Mouse (Mus musculus) frontal cortex, adult (tissue): Measurements from ENCODE around the gene Lpar3.

ENCODE experiments used
- ATAC-seq: cut with Nextera tagmentation; 2 replicates; pipeline ENCODE4 v1.9.2; 2017; ENCODE audit warnings: mild to moderate bottlenecking, moderate library complexity, mixed read lengths; ENCODE audit not compliant: low TSS enrichment

Lpar3 gene

DNA sequence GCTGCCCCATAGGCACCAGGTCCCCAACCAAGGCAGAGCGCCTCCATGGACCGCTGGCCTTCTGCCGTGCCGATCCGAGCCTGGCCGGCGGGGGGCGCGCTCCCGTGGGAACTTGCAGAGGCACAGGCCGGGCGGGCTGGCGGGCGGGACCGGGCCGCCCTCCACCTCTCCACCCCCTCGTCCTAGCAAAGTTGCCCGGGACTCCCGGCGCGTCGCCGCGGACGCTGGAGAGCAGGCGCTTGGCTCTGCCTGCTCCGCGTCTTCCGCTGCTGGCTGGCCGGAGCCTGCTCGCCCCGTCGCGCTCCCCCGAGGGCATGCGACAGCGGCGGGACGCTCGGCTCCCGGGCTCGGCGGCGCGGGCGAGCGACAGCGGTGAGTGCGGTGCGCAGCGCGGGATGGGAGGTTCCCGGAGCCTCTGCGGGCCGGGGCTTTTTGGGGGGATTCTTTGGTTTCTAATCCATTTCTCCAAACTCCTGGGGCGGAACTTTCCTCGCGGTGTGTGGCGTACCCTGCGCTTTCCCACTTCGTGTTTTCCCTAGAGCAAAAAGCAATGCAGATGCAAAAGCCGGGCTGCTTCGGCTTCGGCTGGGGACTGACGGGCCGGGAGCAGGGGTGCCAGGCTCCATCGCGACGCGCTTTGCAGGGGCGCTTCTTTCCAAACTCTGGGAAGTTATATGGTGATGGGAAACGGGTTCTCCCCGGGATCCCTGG is at the start of gene Lpar3:
Lpar3 (plus strand) TSS at position 188 of the 711 bp plus-strand sequence.
- peak; percentile 41 for ATAC-seq

GRCm38 (mm10) chr3:146173030-146173429 is 47.7 kb upstream of the Lpar3 start:
- no peak for ATAC-seq

DNA sequence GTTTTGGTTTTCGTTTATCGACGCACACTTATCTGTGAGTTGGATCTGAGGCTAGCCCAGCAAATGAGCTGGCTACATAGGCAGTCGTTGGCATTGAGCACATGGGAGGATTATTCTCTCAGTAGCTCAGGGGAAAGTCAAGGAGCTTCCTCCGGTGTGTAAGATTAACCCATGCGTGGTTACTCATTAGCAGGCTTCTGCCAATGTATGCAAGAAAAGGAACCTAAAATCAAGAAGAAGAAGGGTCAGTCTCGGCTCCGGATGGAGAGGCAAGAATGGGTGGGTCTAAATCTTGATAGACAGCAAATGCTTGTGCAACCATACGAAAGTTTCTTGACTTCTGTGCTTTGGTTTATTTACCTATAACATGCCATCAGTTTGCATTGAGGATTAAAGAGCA is 46.5 kb upstream of the Lpar3 start:
- no peak for ATAC-seq

- ATAC-seq = no peak
Observed at GRCm38 (mm10) chr3:146177295-146177694, 43.5 kb upstream of the Lpar3 start.

- peak; percentile 96 for ATAC-seq
Observed at GRCm38 (mm10) chr3:146177748-146178582, 42.8 kb upstream of the Lpar3 start.

DNA sequence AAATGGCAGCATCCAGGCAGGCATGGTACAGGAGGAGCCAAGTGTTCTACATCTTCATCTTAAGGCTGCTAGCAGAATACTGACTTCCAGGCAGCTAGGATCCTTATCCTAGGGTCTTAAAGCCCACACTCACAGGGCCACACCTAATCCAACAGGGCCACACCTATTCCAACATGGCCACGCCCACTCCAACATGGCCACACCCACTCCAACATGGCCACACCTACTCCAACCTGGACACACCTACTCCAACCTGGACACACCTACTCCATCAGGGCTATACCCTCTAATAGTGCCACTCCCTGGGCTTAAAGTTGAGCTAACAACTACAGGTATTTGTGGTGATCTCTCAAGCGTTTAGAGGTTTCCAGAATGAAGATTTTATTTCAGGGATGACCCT is 40.4 kb upstream of the Lpar3 start:
- ATAC-seq = no peak

DNA sequence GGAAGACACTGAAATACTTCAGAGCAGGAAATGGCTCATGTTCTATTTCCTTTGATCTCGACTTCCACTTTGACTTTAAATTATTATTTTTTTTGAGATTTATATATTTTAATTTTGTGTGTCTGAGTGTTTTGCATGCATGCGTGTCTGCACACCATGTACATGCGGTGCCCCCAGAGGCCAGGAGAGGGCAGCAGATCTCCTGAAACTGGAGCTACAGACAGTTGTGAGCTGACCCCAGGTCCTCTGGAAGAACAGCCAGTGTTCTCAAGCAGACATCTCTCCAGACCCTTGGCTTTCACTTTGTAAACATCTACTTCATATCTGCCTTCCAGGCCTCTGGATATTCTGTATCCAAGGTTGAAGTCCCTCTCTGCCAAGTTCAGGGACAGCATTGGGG is 39.8 kb upstream of the Lpar3 start:
- no peak for ATAC-seq

- peak; percentile 98 for ATAC-seq
Observed at GRCm38 (mm10) chr3:146184992-146185657, 35.6 kb upstream of the Lpar3 start.

DNA sequence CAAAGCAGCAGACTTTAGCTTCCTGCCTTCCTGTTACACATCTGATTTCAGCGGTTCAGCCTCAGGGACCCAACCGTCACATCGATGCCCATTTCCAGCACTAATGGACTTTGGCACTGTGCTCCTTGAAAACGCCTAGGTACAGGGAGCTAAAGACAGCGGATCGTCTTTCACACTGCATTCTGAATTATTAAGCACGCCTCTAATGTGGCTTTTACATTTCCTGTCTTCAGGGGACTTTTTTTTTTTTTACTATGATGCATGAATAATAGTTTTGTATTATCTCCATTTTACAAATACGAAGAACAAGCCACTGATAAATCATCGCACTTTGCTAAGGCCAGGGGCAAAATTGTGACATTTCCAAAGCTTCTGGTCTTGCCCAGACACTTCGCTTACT is 34.7 kb upstream of the Lpar3 start:
- no peak for ATAC-seq

DNA sequence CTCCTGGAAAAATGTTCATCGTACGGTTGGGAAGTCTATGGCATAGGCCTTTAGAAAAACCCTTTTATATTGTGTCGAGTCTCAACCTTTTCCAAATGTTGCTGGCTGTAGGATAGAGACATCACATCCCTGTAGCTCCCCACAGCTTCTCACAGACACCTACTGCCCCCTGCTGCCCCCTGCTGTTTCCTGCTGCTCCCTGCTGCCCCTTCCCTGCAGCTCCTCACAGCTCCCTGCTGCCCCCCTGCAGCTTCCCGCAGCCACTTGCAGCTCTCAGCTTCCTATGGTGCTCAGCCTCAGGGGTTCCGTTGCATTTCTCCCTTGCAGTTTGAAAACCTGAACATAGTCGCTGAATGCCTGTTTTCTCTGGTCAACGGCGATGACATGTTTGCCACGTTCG is 30.8 kb upstream of the Lpar3 start:
- no peak for ATAC-seq

DNA sequence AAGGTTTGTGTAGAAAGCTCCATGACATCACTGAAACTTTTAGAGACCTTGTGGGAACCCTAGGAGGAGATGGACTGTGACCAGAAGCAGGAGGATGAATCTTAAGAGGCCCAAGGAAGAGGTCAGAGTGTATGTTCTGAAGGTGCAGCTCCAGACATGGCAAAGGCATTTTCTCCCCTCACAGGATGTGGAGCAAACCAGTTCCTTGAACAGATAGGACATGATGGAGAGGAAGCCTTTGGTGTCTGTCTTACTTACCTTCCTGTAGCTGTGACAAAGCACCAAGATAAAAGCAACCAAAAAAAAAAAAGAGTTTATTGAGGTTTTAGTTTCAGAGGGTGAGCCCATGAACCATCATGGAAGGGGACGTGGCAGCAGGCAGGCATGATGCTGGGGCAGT is 28.3 kb upstream of the Lpar3 start:
- no peak for ATAC-seq

- no peak for ATAC-seq
Observed at GRCm38 (mm10) chr3:146195153-146195552, 25.6 kb upstream of the Lpar3 start.

DNA sequence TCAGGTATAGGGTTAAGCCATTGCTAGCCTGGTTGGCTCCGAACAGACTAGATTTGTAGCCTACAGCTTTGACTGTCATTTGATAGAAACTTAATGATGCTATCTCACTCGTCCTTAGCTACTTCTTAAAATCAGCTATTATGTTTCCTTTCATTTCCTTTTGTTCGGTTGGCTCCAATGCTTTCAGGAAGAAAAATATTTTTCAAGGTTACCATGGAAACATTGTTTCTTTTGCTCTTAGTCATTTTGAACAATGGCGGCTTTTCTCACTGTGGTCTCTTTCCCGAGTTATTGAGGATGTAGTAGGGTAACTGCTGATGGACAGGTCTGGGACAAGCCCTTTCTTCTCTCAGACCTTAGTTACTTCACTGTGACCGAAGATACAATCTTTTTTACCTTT is 24.5 kb upstream of the Lpar3 start:
- no peak for ATAC-seq

DNA sequence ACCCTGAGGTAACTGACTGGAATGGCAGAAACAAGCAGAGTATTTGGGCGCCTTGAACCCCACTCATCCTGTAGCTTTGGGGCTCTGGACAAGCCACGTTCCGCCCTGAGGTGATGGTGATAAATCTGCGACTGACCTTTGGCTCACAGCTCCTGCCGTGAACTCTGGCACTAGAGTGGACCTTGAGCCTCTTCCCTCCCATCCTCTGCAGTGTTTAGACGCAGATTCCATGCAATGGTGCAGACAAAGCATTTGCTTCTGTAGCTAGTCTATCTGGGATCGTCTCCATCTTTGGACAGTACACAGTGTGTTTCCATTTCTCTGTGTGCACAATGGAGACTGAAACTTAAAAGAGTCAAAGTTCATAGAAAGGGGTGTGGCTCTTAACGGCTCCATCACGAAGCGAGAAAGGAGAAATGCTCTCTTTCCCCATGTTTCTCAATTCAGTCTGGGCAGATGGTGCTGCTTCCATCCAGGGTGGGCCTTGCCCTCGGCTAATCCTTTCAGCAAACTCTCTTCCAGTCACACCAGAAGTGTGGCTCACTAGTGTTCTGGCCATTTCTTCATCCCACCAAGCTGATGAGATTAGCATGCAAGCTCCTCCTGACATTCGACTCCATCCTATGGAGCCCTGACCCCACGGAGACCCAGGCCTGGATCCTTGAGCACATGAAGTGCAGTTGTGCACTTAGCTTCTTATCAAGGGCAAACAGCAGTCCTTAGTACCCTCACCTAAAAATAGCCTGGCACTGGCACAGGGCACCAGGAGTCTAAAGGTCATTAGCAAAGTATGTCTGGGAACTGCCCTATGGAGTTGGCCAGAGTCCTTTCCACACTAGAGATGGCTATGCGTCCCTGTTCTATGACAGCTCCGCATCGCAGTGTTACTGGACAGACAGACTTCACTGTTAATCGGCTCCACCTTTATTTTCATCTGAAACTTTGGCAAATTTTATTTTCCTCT is 23.7 kb upstream of the Lpar3 start:
- ATAC-seq = no peak

DNA sequence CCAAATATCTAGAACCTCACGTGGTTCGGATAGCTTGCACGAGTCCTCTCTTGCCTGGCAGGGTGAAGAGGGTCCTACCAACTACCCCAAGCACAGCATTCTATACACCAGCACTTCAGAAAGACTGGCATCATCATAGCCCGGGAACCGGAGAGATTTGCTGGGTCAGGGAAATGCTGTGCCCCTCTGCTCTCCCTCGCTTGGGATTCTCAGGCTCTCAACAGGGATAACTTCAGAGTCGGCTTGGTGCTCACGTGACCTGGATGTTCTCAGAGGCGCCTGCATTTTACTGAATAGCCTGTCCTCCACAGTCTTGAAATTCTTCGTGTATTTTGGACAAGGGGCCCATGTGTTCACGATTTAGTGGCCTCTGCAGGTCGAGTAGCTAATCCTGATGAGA is 23.0 kb upstream of the Lpar3 start:
- no peak for ATAC-seq

DNA sequence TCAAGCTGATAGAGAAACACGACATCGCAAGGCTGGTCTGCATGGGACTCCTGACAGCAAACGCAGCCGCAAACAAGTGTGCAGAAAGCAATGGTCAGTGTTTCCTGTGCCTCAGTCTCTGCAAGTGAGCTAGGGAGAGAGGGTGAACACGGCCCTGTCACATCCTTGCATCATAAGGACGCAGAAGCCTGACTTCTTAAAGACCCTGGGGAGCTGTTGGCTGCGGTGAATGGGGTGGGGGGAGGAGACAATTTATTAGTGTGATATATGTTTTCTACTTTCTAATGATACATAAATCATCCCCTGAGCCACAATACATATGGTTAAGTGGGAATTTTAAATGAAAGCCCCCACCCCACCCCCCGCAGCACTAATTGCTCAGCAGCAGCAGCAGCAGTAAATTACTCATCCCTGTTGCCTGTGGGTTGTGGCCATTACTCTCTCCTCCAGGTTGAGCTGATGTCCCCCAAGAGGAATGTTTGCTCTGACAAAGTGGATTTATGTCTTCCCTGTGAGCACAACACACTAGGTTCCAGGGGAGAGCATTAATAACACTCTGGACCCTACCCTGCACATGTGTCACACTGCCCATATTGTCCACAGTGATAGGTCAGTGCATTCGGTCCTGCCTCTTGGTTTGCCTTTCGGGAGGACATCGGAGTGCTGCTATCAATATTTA is 21.8 kb upstream of the Lpar3 start:
- no peak for ATAC-seq

DNA sequence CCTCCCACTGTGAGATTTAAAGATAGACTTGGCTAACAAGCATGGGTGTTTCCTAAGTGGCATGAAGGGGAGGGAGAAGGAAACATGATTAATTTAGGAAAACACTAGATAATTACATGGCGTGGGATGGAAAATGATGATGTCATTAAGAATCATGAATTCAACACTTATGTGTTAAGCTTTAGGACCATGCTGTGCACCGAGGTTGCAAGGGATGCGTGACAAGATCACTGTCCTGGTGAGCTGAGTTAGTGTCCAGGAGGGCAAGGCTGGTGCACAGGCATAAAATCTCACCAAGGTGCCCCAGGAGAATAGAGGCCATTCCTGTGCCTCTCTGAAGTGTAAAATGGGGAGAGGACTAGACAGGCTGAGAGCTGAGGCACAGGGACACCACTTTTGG is 21.3 kb upstream of the Lpar3 start:
- no peak for ATAC-seq

DNA sequence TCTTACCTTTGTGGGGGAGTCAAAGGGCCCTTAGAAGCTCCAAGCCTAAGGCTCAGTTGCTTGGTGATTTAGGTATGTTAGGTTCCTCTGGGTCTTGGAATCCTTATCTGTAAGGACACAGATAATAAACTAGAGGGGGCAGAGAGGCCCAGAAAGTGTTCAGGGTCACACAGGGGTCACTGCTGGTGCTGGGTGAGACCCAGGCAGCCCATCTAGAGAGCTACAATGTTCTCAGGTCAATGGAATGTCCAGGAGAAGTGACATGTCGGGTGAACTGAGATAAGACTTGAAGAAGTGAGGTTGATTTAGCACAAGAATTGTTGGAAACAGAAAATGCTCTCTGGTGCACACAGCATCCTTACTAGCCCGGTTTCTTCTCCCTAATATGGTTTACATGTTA is 16.4 kb upstream of the Lpar3 start:
- ATAC-seq = no peak

GRCm38 (mm10) chr3:146205305-146205704 is 15.5 kb upstream of the Lpar3 start:
- ATAC-seq = no peak

GRCm38 (mm10) chr3:146206635-146207034 is 14.1 kb upstream of the Lpar3 start:
- no peak for ATAC-seq

GRCm38 (mm10) chr3:146207440-146207839 is 13.3 kb upstream of the Lpar3 start:
- no peak for ATAC-seq
